Mouse (Mus musculus): ENCODE data around the gene Dao.

The Dao gene

DNA sequence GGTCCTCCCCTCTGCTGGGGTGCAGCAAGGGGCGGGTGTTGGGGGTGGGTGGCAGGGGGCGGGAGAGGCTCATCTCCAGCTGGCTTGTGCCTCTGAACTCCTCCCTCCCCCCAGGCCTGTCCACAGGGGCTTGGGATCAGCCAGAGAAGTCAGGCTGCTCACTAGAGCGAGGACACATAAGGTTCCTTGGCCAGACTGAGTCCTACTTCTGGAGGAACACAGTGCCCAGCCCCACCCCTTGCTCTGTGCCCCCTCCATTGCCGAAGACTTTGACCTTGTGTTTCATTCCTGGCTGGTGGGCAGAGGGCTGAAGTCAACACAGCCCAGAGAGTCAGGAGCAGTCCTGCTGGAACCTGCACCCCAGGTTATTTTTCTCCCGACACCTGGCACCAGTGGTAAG, at the start of gene Dao:
Dao (plus strand) TSS at position 162 of the 400 bp plus-strand sequence.
- no peak for DNase-seq (ENCODE audit: low spot score in 2 of 2)

DNA sequence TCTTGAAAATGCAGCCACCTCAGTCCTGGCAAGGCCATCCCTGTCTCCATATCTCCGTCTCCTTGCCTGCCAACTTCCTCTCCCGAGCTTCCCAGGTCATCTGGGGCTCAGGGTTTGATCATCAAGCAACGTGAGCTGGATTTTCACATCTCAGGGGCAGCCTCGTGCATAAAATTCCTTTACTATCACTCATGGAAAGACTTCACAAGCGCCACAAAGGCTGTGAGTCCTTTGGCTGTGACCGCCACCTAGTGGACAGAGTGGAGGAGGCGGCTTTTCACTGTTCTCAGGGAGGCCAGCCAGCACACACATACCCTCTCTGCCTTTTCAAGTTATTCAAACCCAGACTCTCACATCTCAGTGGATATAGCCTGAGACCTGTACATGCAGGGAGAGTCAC, 49.1 kb upstream of the Dao start:
- DNase-seq (ENCODE audit: low spot score in 2 of 2): peak; percentile 59 to 68

DNA sequence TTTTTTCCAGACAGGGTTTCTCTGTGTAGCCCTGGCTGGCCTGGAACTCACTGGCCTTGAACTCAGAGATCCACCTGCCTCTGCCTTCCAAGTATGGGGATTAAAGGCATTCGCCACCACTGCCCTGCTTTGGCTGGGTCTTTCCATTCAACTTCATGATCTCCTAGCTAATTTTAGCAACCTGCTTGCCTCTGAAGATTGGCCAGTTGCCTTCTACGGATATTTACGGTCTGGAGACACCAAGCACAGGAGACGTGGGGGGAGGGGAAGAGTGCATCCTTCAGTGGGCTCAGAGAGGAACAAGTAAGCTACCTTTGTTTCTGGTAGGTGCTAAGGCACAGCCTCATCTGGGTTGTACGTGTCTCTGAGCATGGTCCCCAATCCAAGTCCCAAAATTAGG, 48.2 kb upstream of the Dao start:
- DNase-seq (ENCODE audit: low spot score in 2 of 2): no peak

DNA sequence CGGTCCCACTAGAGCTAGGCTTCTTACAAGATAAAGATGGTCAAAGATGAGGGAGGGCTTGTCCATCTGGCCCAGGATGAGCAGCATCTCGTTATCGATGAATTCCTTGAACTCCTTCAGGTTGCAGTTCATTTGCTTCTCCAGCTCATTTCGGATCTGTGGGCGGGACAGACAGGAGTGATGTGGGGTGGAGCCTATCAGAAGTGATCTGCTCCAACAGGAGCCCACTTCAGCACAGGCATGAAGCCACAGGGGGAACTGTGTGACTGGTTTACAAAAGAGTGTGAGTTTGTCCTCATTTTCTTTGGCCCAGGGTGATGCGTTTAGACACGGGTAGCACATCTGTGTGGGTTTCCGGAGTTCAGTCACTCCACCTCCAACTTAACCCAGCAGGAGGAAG, 47.8 kb upstream of the Dao start:
- no peak for DNase-seq (ENCODE audit: low spot score in 2 of 2)

DNA sequence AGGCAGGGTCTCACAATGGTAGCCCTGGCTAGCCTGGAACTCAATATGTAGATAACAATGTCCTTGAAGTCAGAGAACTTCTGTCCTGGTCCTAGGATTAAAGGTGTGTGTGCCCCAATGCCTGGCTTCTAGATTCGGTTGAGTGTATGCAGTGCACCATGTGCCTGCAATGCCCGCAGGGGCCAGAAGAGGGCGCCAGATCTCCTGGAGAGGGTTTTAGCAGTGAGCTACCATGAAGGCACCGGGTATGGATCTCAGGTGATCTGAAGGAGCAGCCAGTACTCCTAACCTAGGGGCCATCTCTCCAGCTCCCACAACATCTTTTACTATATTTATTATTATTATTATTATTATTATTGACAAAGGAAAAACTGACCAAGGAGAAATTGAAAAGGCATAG, 47.0 kb upstream of the Dao start:
- DNase-seq (ENCODE audit: low spot score in 2 of 2): peak; percentile 28 to 45

- no peak for DNase-seq (ENCODE audit: low spot score in 2 of 2)
Observed at GRCm38 (mm10) chr5:113959039-113959438, 44.5 kb upstream of the Dao start.

DNA sequence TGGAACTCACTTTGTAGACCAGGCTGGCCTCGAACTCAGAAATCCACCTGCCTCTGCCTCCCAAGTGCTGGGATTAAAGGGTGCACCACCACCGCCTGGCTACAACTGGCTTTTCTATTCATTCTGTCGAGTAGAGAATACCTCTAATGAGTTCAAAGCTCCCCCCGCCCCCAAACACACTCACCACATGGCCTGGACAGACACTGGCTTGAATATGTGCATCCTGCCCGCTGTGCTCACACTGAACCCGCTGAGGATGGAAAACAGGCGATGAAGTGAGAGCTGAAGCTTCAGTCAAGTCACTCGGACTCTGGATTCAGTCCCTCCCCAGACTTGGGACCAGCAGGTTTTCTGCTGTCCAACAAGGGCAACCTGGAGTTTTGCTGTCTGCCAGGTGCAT, 43.1 kb upstream of the Dao start:
- no peak for DNase-seq (ENCODE audit: low spot score in 2 of 2)

- DNase-seq (ENCODE audit: low spot score in 2 of 2): no peak
Observed at GRCm38 (mm10) chr5:113961776-113962175, 41.7 kb upstream of the Dao start.

DNA sequence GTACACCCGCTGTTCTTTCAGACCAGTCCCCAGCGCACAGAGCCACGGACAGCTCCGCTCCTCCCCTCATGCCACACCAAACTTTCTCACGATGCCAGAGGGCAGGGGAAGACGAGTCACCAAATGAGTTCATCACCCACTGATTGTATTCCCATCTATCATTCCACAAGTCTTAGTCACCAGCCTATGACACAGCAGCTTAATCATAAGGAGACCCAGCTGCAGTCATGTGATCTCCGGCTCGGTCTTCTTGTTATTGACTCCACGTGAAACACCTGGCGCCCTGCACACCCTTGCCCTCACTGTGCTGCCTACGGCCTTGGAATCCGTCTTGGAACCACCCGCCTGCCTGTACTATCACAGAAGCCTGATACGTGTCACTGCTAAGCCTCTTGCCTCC, 38.5 kb upstream of the Dao start:
- DNase-seq (ENCODE audit: low spot score in 2 of 2): no peak

GRCm38 (mm10) chr5:113965659-113966185, 37.8 kb upstream of the Dao start:
- no peak for DNase-seq (ENCODE audit: low spot score in 2 of 2)

GRCm38 (mm10) chr5:113966452-113967150, 36.9 kb upstream of the Dao start:
- DNase-seq (ENCODE audit: low spot score in 2 of 2): no peak

DNA sequence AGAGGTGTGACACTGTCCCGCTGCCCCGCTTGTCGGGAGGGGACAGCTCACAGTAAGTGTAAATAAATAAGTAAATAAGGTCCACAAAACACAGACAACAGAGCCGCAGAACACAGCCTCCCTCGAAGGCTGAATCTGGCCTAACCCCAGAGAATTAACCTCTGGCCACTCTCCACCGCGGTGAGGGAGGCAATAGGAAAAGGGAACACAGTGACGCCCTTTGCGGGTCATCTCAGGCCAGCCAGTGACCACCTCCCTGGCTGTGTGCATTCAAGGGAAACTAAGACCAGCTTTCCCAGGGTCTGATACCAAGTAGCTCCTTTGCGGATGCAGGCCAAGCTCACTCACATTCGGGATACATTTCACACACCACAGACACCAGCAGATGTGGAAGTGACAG, 35.1 kb upstream of the Dao start:
- no peak for DNase-seq (ENCODE audit: low spot score in 2 of 2)

DNA sequence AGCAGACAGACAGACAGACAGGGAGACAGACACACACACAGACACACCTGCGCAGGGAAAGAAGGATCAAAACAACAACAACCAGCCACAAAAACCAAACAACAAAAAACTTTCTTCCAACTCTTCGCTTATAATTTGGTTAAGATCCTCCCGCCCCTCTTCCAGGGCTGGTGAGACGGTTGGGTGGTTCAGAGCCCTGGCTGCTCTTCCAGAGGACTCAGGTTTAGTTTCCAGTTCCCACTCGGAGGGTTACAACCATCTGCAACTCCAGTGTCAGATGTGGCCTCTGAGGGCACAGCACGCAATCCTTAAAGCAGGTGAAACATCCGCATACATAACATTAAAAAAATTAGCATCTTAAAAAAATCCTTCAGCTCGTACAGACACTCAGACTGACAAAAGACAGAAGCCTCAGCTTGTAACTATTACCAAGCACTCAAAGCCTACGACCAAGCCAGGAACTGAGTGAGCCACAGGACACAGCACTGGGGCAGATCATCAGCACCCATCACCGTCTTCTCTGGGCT, 32.0 kb upstream of the Dao start:
- no peak for DNase-seq (ENCODE audit: low spot score in 2 of 2)

DNA sequence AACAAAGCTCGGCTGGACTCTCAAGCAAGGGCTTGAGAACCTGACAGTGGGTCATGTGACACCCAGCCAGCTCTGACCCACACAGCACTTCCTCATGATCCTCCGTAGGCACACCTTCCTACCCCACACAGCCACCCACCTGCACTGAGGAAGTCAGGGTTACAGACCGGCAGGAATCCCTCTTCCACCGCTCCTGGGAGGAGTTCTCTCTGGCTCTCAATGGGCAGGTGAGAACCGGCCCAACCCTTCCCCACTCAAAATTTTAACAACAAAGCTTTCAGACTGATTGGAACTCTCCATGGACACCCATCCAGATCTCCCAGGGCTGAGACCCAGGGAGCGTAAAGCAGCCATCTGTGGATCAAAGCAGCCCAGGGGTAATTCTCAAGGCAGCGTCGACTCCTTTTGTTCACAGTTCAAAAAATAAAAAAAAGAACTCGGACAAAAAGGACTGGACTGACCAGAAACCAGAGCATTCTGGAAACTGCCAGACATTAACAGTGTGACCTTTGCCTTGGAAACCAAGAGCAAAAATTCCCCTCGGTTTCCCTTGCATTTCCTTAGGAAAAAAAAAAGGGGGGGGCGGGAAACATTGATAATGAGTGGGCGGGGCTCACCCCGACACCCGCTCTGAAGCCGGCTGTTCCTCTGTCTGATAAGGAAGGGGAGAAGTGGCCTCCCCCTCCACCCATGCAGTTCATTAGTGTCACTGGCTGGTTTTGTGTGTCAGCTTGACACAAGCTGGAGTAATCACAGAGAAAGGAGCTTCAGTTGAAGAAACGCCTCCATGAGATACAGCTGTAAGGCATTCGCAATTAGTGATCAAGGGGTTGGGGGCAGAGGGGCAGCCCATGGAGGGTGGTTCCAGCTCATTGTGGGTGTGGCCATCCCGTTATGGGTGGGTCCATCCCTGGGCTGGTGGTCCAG, 30.7 kb upstream of the Dao start:
- DNase-seq (ENCODE audit: low spot score in 2 of 2): no peak

- DNase-seq (ENCODE audit: low spot score in 2 of 2): no peak
Observed at GRCm38 (mm10) chr5:113973790-113974189, 29.7 kb upstream of the Dao start.

DNA sequence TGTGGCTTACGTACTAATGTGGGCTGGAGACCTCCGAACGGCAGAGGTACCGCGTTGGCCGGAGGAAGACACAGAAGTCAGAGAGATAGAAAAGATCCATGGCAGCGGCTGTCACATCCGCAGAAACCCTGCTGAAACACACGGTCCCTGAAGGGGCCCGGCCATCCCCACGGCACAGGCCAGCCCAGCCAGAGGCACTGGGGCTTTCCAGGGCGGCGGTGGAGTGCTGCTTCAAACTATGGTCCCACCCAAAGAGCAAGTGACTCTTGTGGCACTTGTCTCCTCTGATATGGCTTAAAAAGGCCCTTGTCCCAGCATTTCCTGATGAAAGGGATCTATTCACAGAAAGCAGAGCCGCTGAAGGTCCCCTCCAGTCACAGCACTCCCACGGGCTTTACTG, 28.9 kb upstream of the Dao start:
- no peak for DNase-seq (ENCODE audit: low spot score in 2 of 2)

DNA sequence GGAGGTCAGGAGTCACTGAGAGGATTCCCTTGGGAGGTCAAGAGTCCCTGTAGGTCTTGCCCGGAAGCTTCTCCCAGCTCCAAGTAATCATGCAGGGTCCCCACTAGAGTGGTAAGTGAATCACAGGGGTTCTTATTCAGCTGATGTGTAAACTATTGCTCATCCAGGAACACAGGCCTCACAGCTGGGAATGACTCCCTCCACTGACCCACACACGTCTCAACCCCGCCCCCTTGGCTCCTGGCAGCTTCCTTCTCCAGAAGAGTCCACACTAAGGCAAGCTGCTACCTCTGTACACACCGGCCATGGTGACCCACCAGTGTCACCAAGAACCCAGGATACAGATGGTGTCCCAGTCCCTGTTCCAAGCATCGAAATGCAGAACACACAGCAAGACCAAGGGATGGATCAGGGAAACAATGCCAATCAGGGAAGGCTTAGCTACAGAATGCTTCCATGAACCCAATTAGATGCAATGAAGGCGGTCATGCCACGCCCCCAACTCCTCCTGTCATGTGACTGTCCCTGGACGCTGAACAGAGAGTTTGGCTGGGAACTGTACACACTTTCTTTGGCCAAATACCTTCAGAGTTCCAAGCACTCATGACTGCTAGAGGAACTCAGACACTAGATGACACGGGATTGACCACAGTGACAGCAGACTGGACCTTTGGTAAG, 27.8 kb upstream of the Dao start:
- DNase-seq (ENCODE audit: low spot score in 2 of 2): no peak

GRCm38 (mm10) chr5:113976597-113976996, 26.9 kb upstream of the Dao start:
- no peak for DNase-seq (ENCODE audit: low spot score in 2 of 2)

DNA sequence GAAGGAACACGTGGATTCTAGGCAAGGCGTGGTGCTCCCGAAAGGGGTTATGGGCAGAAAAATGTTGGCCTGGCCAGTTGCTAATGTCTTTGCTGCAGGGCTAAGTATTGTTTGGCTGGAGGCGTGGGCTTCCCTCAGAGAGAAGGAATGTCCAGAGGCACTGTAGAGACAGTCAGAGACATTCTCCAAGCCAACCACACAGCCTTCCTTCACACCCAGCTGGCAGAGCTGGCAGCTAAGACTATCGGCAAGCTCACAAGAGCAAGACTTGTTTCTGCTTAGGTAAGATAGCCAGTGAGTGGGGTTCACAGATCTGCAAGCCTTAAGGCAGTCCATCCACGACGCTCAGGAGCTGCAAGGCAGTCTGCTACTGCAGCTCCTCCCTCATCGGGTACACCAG, 26.2 kb upstream of the Dao start:
- DNase-seq (ENCODE audit: low spot score in 2 of 2): no peak

DNA sequence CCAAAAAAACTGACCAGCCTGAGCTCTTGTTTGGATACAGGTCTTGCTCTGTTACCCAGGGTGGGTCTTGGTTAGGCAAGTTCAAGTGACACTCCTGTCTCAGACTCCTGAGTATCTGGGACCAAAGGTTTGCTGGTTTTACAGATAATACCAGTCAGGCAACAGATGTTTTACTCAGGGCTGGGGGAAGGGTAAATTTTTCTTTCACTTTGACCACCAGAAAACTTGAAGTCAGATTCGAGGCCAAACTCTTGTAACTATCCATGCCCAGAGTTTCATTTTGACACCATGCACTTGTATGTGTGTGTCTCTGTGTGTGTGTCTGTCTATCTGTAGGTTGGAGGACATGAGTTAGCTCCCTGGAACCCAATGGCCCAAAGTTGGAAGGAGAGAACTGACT, 23.0 kb upstream of the Dao start:
- no peak for DNase-seq (ENCODE audit: low spot score in 2 of 2)

GRCm38 (mm10) chr5:113981171-113981570, 22.3 kb upstream of the Dao start:
- DNase-seq (ENCODE audit: low spot score in 2 of 2): no peak

DNA sequence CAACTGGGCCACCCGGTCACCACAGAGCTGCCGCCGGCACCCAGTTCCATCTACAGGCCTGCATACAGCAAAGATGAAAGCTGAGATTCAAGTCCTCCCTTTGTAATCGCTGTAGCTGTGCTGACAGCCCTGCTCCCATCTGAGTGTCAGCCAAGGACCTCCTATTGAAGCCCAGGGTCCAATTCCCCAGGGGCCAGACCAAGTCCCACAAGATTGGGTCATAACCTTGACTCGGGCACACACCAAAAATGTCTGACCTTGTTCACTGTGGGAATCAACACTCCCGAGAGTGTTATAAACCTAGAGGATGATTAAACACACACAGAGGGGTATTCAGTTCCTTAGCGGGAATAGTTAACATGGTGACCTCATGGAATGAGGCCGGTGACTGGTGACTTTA, 21.7 kb upstream of the Dao start:
- DNase-seq (ENCODE audit: low spot score in 2 of 2): no peak
